Comparison of ENCODE assay signal across 22 mouse cellular contexts in genomic region chr2:9969734-9970133, GRCm38 (mm10).
DNase-seq lines count a peak whose midpoint lies in the region; ATAC-seq and TF ChIP-seq lines count a peak whose summit lies in the region.
"Had no signal": no experiment of that assay in that cellular context is flagged by ENCODE, and none has a peak within 500 bp of the region (broad histone marks: within the 10 kb centered on the region; RNA-seq: fewer than 3 reads in every experiment).

No protein-coding gene starts in this region.

- H3K9ac ChIP-seq in lung, postnatal 0 days (replicated peaks; ENCODE audit: low read depth), result no peak overlapping the region
- H3K9ac ChIP-seq in heart, embryonic 15.5 days, result no peak overlapping the region
- H3K9ac ChIP-seq in hindbrain, embryonic 13.5 days, result no peak overlapping the region
- H3K9ac ChIP-seq: hindbrain, embryonic 14.5 days; liver, embryonic 14.5 days; lung, embryonic 15.5 days; midbrain, embryonic 13.5 days had no signal

- no peak overlapping the region for H3K4me2 ChIP-seq in lung, postnatal 0 days (replicated peaks; ENCODE audit: low read depth, low read length)
- peak overlapping the region; percentile 33; the same call in 1 of the 2 replicates for H3K4me2 ChIP-seq in heart, embryonic 15.5 days
- H3K4me2 ChIP-seq in hindbrain, embryonic 13.5 days, result no peak overlapping the region
- H3K4me2 ChIP-seq: hindbrain, embryonic 14.5 days; lung, embryonic 15.5 days; midbrain, embryonic 13.5 days had no signal

- H3K27ac ChIP-seq in lung, postnatal 0 days (ENCODE audit: low read length), result no peak overlapping the region
- H3K27ac ChIP-seq in heart, embryonic 15.5 days, result peak overlapping the region; percentile 79
- no peak overlapping the region for H3K27ac ChIP-seq in hindbrain, embryonic 13.5 days
- H3K27ac ChIP-seq: embryonic facial prominence, embryonic 10.5 days; forebrain, embryonic 10.5 days; hindbrain, embryonic 14.5 days; kidney, postnatal 0 days; liver, embryonic 14.5 days; midbrain, embryonic 13.5 days had no signal

- H3K27me3 ChIP-seq in lung, postnatal 0 days (replicated peaks; ENCODE audit: insufficient read depth, low read length), result no peaks in the 10 kb centered on the region
- no peaks in the 10 kb centered on the region for H3K27me3 ChIP-seq in heart, embryonic 15.5 days
- no peaks in the 10 kb centered on the region for H3K27me3 ChIP-seq in hindbrain, embryonic 13.5 days
- H3K27me3 ChIP-seq: lung, embryonic 15.5 days; midbrain, embryonic 13.5 days; Patski had no signal

- TF ChIP-seq EP300 in lung, postnatal 0 days (IDR thresholded peaks at IDR 0.05), result no peak

- intact Hi-C loops in heart, postnatal 14 days (cut with DNase I), result no loop called here

- peak; percentile 69 for ATAC-seq in lung, postnatal 0 days
- peak; percentile 74 for ATAC-seq in heart, embryonic 15.5 days (replicated peaks; ENCODE audit: insufficient number of reproducible peaks, insufficient read depth, low FRiP score, low read depth)
- no peak for ATAC-seq in hindbrain, embryonic 13.5 days (ENCODE audit: low FRiP score)
- no peak for ATAC-seq in megakaryocyte-erythroid progenitor cell, adult 5-6 weeks (replicated peaks; ENCODE audit: low FRiP score, low TSS enrichment, poor library complexity, severe bottlenecking)
- ATAC-seq: forebrain, embryonic 16.5 days; inflammation-experienced regulatory T-cells, adult 6 months; midbrain, embryonic 13.5 days; Patski had no signal

- H3K36me3 ChIP-seq in lung, postnatal 0 days (ENCODE audit: insufficient read depth, low read length), result no peaks in the 10 kb centered on the region
- H3K36me3 ChIP-seq in heart, embryonic 15.5 days, result no peaks in the 10 kb centered on the region
- no peaks in the 10 kb centered on the region for H3K36me3 ChIP-seq in hindbrain, embryonic 13.5 days
- H3K36me3 ChIP-seq: embryonic facial prominence, embryonic 10.5 days; forebrain, embryonic 10.5 days; lung, embryonic 15.5 days; midbrain, embryonic 13.5 days had no signal

- peaks cover 9% of the 10 kb centered on the region; the same call in 1 of the 2 replicates for H3K4me1 ChIP-seq in lung, postnatal 0 days (ENCODE audit: insufficient read depth, low read depth, low read length)
- peaks cover 32% of the 10 kb centered on the region for H3K4me1 ChIP-seq in heart, embryonic 15.5 days (replicated peaks)
- peaks cover 3% of the 10 kb centered on the region; the same call in 1 of the 2 replicates for H3K4me1 ChIP-seq in hindbrain, embryonic 13.5 days (replicated peaks)
- H3K4me1 ChIP-seq: forebrain, embryonic 10.5 days; midbrain, embryonic 13.5 days had no signal

- no peak overlapping the region for H3K4me3 ChIP-seq in lung, postnatal 0 days (ENCODE audit: low read depth, low read length)
- no peak overlapping the region for H3K4me3 ChIP-seq in heart, embryonic 15.5 days
- no peak overlapping the region for H3K4me3 ChIP-seq in hindbrain, embryonic 13.5 days
- H3K4me3 ChIP-seq: embryonic facial prominence, embryonic 10.5 days; forebrain, embryonic 10.5 days; lung, embryonic 15.5 days; midbrain, embryonic 13.5 days had no signal

- 37% methylated on average over 5 of the region's 5 CpGs for WGBS in lung, postnatal 0 days
- WGBS in heart, embryonic 15.5 days, result 27% methylated on average over 5 of the region's 5 CpGs
- 92% methylated on average over 5 of the region's 5 CpGs for WGBS in hindbrain, embryonic 13.5 days

- H3K9me3 ChIP-seq in lung, postnatal 0 days (ENCODE audit: low read length), result no peaks in the 10 kb centered on the region
- no peaks in the 10 kb centered on the region for H3K9me3 ChIP-seq in heart, embryonic 15.5 days (replicated peaks)
- no peaks in the 10 kb centered on the region for H3K9me3 ChIP-seq in hindbrain, embryonic 13.5 days
- H3K9me3 ChIP-seq: embryonic facial prominence, embryonic 10.5 days; forebrain, embryonic 10.5 days; lung, embryonic 15.5 days; midbrain, embryonic 13.5 days had no signal

- peak; percentile 37 to 51 for DNase-seq in heart, adult 18-20 months
- DNase-seq in heart, postnatal 14 days, result no peak
- DNase-seq in lung, postnatal 0 days (ENCODE audit: low spot score), result peak; percentile 59
- no peak for DNase-seq in lung, postnatal 10 days
- DNase-seq: adrenal gland, postnatal 36 days; cerebellum, adult 9-11 months; gastrocnemius, postnatal 36 days; kidney, adult 2 months; layer of hippocampus, adult 9-11 months had no signal

- TF ChIP-seq CTCF in lung, postnatal 0 days (IDR thresholded peaks at IDR 0.05), result no peak

Comparison
In these comparisons a context has a peak if more than half of its experiments do, and no peak if none do; other contexts are left out.
1. DNase-seq: peak in heart, adult 18-20 months (2 of 2) and lung, postnatal 0 days (single experiment); none in heart, postnatal 14 days (0 of 2) and lung, postnatal 10 days (single experiment).
2. ATAC-seq: peak in lung, postnatal 0 days (single experiment) and heart, embryonic 15.5 days (single experiment); none in hindbrain, embryonic 13.5 days (single experiment) and megakaryocyte-erythroid progenitor cell, adult 5-6 weeks (single experiment).